In genomic region chr5:98194959-98195358, GRCm38 (mm10) we compare ENCODE assay signal across 32 mouse cellular contexts. TPM values are rescaled to one million over a fixed set of nuclear protein-coding genes. Genes with fewer than 3 reads are reported as not detected.
DNase-seq lines count a peak whose midpoint lies in the region; ATAC-seq and TF ChIP-seq lines count a peak whose summit lies in the region.
"Had no signal": no experiment of that assay in that cellular context is flagged by ENCODE, and none has a peak within 500 bp of the region (broad histone marks: within the 10 kb centered on the region; RNA-seq: fewer than 3 reads in every experiment).

No protein-coding gene starts in this region.

- no peak for ATAC-seq in midbrain, postnatal 0 days (ENCODE audit: low FRiP score)
- ATAC-seq in midbrain, embryonic 16.5 days: no peak
- ATAC-seq in stomach, postnatal 0 days (ENCODE audit: low FRiP score, low TSS enrichment): no peak
- ATAC-seq: CD4-positive, CD25-positive, alpha-beta regulatory T cell, adult 4 months; forebrain, embryonic 15.5 days; intestine, embryonic 15.5 days; midbrain, embryonic 13.5 days had no signal

- TF ChIP-seq EP300 in heart, adult 2 months (IDR thresholded peaks at IDR 0.05; ENCODE audit: insufficient read depth, low read depth, low read length): no peak
- no peak for TF ChIP-seq EP300 in stomach, postnatal 0 days (optimal IDR thresholded peaks at IDR 0.05)

- DNase-seq in heart, adult 2 months: no peak
- DNase-seq in heart, postnatal 10 days: no peak
- DNase-seq in layer of hippocampus, adult 2 months (ENCODE audit: low spot score in 2 of 2): no peak
- no peak for DNase-seq in layer of hippocampus, postnatal 25 days (ENCODE audit: extremely low spot score in 1 of 2, low spot score in 1 of 2)
- no peak for DNase-seq in midbrain, postnatal 0 days (ENCODE audit: low spot score)
- DNase-seq in stomach, postnatal 0 days (ENCODE audit: low spot score): no peak
- no peak for DNase-seq in urinary bladder, postnatal 4 days (ENCODE audit: low spot score in 2 of 2)
- DNase-seq: adrenal gland, postnatal 10 days; cerebellum, adult 11 months; cerebellum, adult 9-11 months; embryo, embryonic 11 days; kidney, adult 9 months; kidney, postnatal 25 days; thymus, adult 2 months; thymus, postnatal 36 days had no signal

- H3K36me3 ChIP-seq in heart, adult 2 months (ENCODE audit: control insufficient read depth, insufficient read depth, low read length): no peaks in the 10 kb centered on the region
- H3K36me3 ChIP-seq in midbrain, postnatal 0 days (ENCODE audit: insufficient read depth, low read length): no peaks in the 10 kb centered on the region
- no peaks in the 10 kb centered on the region for H3K36me3 ChIP-seq in midbrain, embryonic 16.5 days (ENCODE audit: control insufficient read depth, insufficient read depth, low read length)
- H3K36me3 ChIP-seq in stomach, postnatal 0 days (ENCODE audit: control insufficient read depth, insufficient read depth, low read length): no peaks in the 10 kb centered on the region
- H3K36me3 ChIP-seq: embryonic facial prominence, embryonic 12.5 days; forebrain, embryonic 15.5 days; hindbrain, embryonic 15.5 days; intestine, embryonic 15.5 days; limb, embryonic 10.5 days; limb, embryonic 15.5 days; midbrain, embryonic 13.5 days; neural tube, embryonic 15.5 days had no signal

- H3K27ac ChIP-seq in heart, adult 2 months: no peak overlapping the region
- no peak overlapping the region for H3K27ac ChIP-seq in layer of hippocampus, adult 2 months
- no peak overlapping the region for H3K27ac ChIP-seq in midbrain, postnatal 0 days (ENCODE audit: low read depth, low read length)
- H3K27ac ChIP-seq in midbrain, embryonic 16.5 days (ENCODE audit: low read length): no peak overlapping the region
- H3K27ac ChIP-seq in stomach, postnatal 0 days (replicated peaks): no peak overlapping the region
- H3K27ac ChIP-seq: embryonic facial prominence, embryonic 12.5 days; forebrain, embryonic 15.5 days; hindbrain, embryonic 15.5 days; intestine, embryonic 15.5 days; limb, embryonic 10.5 days; limb, embryonic 15.5 days; liver, embryonic 14.5 days; macrophage; midbrain, embryonic 13.5 days; neural tube, embryonic 15.5 days had no signal

- peak; percentile 30 for TF ChIP-seq CTCF in heart, adult 2 months (IDR thresholded peaks at IDR 0.05)
- peak; percentile 52 for TF ChIP-seq CTCF in layer of hippocampus, adult 2 months (conservative IDR thresholded peaks at IDR 0.05)
- peak; percentile 41 for TF ChIP-seq CTCF in midbrain, postnatal 0 days (IDR thresholded peaks at IDR 0.05)
- TF ChIP-seq CTCF in stomach, postnatal 0 days (IDR thresholded peaks at IDR 0.05; ENCODE audit: low read depth): peak; percentile 43

- no peak overlapping the region for H3K9ac ChIP-seq in heart, adult 2 months (ENCODE audit: low read depth, low read length)
- H3K9ac ChIP-seq in midbrain, postnatal 0 days (replicated peaks; ENCODE audit: low read length, poor library complexity, severe bottlenecking): no peak overlapping the region
- H3K9ac ChIP-seq in midbrain, embryonic 16.5 days (ENCODE audit: low read depth, low read length): no peak overlapping the region
- H3K9ac ChIP-seq in stomach, postnatal 0 days (ENCODE audit: low read length): no peak overlapping the region
- H3K9ac ChIP-seq: embryonic facial prominence, embryonic 12.5 days; forebrain, embryonic 15.5 days; hindbrain, embryonic 15.5 days; intestine, embryonic 15.5 days; limb, embryonic 15.5 days; liver, embryonic 14.5 days; midbrain, embryonic 13.5 days; neural tube, embryonic 15.5 days had no signal

- H3K4me3 ChIP-seq in heart, adult 2 months: no peak overlapping the region
- no peak overlapping the region for H3K4me3 ChIP-seq in layer of hippocampus, adult 2 months
- no peak overlapping the region for H3K4me3 ChIP-seq in midbrain, postnatal 0 days (ENCODE audit: low read depth, low read length)
- no peak overlapping the region for H3K4me3 ChIP-seq in midbrain, embryonic 16.5 days (ENCODE audit: low read depth, low read length)
- H3K4me3 ChIP-seq in stomach, postnatal 0 days (ENCODE audit: low read depth, low read length): no peak overlapping the region
- H3K4me3 ChIP-seq: embryonic facial prominence, embryonic 12.5 days; forebrain, embryonic 15.5 days; hindbrain, embryonic 15.5 days; intestine, embryonic 15.5 days; limb, embryonic 10.5 days; limb, embryonic 15.5 days; midbrain, embryonic 13.5 days; neural tube, embryonic 15.5 days had no signal

- no peak overlapping the region for H3K4me2 ChIP-seq in midbrain, postnatal 0 days (ENCODE audit: low read depth, low read length, poor library complexity, severe bottlenecking)
- no peak overlapping the region for H3K4me2 ChIP-seq in midbrain, embryonic 16.5 days (ENCODE audit: low read length)
- no peak overlapping the region for H3K4me2 ChIP-seq in stomach, postnatal 0 days (replicated peaks; ENCODE audit: low read depth)
- H3K4me2 ChIP-seq: embryonic facial prominence, embryonic 12.5 days; forebrain, embryonic 15.5 days; heart, embryonic 11.5 days; hindbrain, embryonic 15.5 days; intestine, embryonic 15.5 days; limb, embryonic 15.5 days; midbrain, embryonic 13.5 days; neural tube, embryonic 15.5 days had no signal

- no peaks in the 10 kb centered on the region for H3K79me2 ChIP-seq in heart, adult 2 months (replicated peaks; ENCODE audit: control insufficient read depth, insufficient read depth, low read length)

- H3K27me3 ChIP-seq in heart, adult 2 months (ENCODE audit: control insufficient read depth, insufficient read depth, low read length): no peaks in the 10 kb centered on the region; the same call in 1 of the 2 replicates
- H3K27me3 ChIP-seq in midbrain, postnatal 0 days (ENCODE audit: insufficient read depth, low read length): peaks cover 16% of the 10 kb centered on the region
- peaks cover 14% of the 10 kb centered on the region for H3K27me3 ChIP-seq in midbrain, embryonic 16.5 days (ENCODE audit: control insufficient read depth, insufficient read depth, low read depth, low read length)
- 0 out of 2 replicates have a peak, but pooled peaks cover 2% of the 10 kb centered on the region for H3K27me3 ChIP-seq in stomach, postnatal 0 days (ENCODE audit: control insufficient read depth, insufficient read depth, low read length)

- no peaks in the 10 kb centered on the region; the same call in 1 of the 2 replicates for H3K4me1 ChIP-seq in heart, adult 2 months (ENCODE audit: control insufficient read depth, insufficient read depth, low read length)
- H3K4me1 ChIP-seq in midbrain, postnatal 0 days (ENCODE audit: insufficient read depth, low read length): no peaks in the 10 kb centered on the region
- no peaks in the 10 kb centered on the region; the same call in 1 of the 2 replicates for H3K4me1 ChIP-seq in midbrain, embryonic 16.5 days (ENCODE audit: control insufficient read depth, insufficient read depth, low read length)
- no peaks in the 10 kb centered on the region for H3K4me1 ChIP-seq in stomach, postnatal 0 days (replicated peaks; ENCODE audit: control insufficient read depth, insufficient read depth)
- H3K4me1 ChIP-seq: embryonic facial prominence, embryonic 12.5 days; neural tube, embryonic 15.5 days had no signal

- intact Hi-C loops in heart, adult 2 months (cut with DNase I): loop anchor here (5.0 kb wide), 1 partner anchor 1068 kb away; no protein-coding TSS in a partner anchor
- intact Hi-C loops in heart, postnatal 10 days (cut with DNase I): loop anchor here (10.0 kb wide), 1 partner anchor 1070 kb away; no protein-coding TSS in a partner anchor

- no peaks in the 10 kb centered on the region for H3K9me3 ChIP-seq in midbrain, postnatal 0 days (ENCODE audit: low read length)
- H3K9me3 ChIP-seq in midbrain, embryonic 16.5 days (replicated peaks; ENCODE audit: control insufficient read depth, low read length, poor library complexity, severe bottlenecking): no peaks in the 10 kb centered on the region
- H3K9me3 ChIP-seq in stomach, postnatal 0 days (ENCODE audit: control insufficient read depth, low read length): no peaks in the 10 kb centered on the region
- H3K9me3 ChIP-seq: embryonic facial prominence, embryonic 12.5 days; forebrain, embryonic 15.5 days; hindbrain, embryonic 15.5 days; intestine, embryonic 15.5 days; limb, embryonic 10.5 days; limb, embryonic 15.5 days; midbrain, embryonic 13.5 days; neural tube, embryonic 15.5 days had no signal

- 91% methylated on average over 1 of the region's 1 CpGs for WGBS in heart, adult 2 months
- 96% methylated on average over 1 of the region's 1 CpGs for WGBS in midbrain, postnatal 0 days
- 100% methylated on average over 1 of the region's 1 CpGs for WGBS in midbrain, embryonic 16.5 days
- 52% methylated on average over 1 of the region's 1 CpGs for WGBS in stomach, postnatal 0 days

- no peak for TF ChIP-seq POLR2A in heart, adult 2 months (IDR thresholded peaks at IDR 0.05; ENCODE audit: insufficient read depth, low read depth, low read length)

RNA-seq across cellular contexts. Expression of gene Prdm8, which starts 28.0 kb away (rescaled TPM):
- under 1 TPM; 0.18 to 0.29 TPM for total RNA-seq in heart, adult 2 months (2021)
- 0.09 and 0.10 TPM in 2 replicates for polyA plus RNA-seq in heart, adult 2 months (2012; rRNA removed)
- under 1 TPM; 0.29 to 0.45 TPM for total RNA-seq in heart, postnatal 10 days (2021)
- 10 to 100 TPM; 97.2 to 98.1 TPM for total RNA-seq in layer of hippocampus, adult 2 months (2021)
- 10 to 100 TPM; 79.4 to 82.4 TPM for total RNA-seq in layer of hippocampus, postnatal 25 days (2021)
- total RNA-seq in midbrain, postnatal 0 days (2014; rRNA removed): 8.5 and 12.8 TPM in 2 replicates
- 0.56 and 0.62 TPM in 2 replicates for polyA plus RNA-seq in midbrain, postnatal 0 days (2015; fragmentation: Nextera tagmentation; extraction: Ambion mirVana)
- 1.5 and 1.7 TPM in 2 replicates for polyA plus RNA-seq in midbrain, embryonic 16.5 days (2015; fragmentation: Nextera tagmentation; extraction: Ambion mirVana)
- polyA plus RNA-seq in stomach, postnatal 0 days (2015; fragmentation: Nextera tagmentation; extraction: Ambion mirVana): 0.06 and 0.07 TPM in 2 replicates
- total RNA-seq: megakaryocyte-erythroid progenitor cell, adult 5-6 weeks had no signal
- polyA plus RNA-seq: CD4-positive, CD25-positive, alpha-beta regulatory T cell, adult 4 months; heart, embryonic 11.5 days; heart, embryonic 16.5 days; intestine, embryonic 15.5 days; liver, embryonic 14.5 days; macrophage had no signal

RNA-seq across cellular contexts. Expression of gene Fgf5, which starts 59.0 kb away (rescaled TPM):
- not detected for total RNA-seq in heart, adult 2 months (2021)
- not detected in 2 replicates for polyA plus RNA-seq in heart, adult 2 months (2012; rRNA removed)
- total RNA-seq in heart, postnatal 10 days (2021): not detected
- 1 to 10 TPM; 4.3 to 5.1 TPM for total RNA-seq in layer of hippocampus, adult 2 months (2021)
- total RNA-seq in layer of hippocampus, postnatal 25 days (2021): 1 to 10 TPM; 3.7 to 4.7 TPM
- 1.1 TPM in 2 replicates for total RNA-seq in midbrain, postnatal 0 days (2014; rRNA removed)
- polyA plus RNA-seq in midbrain, postnatal 0 days (2015; fragmentation: Nextera tagmentation; extraction: Ambion mirVana): 0.32 and 0.88 TPM in 2 replicates
- polyA plus RNA-seq in midbrain, embryonic 16.5 days (2015; fragmentation: Nextera tagmentation; extraction: Ambion mirVana): 0.85 and 1.4 TPM in 2 replicates
- polyA plus RNA-seq in stomach, postnatal 0 days (2015; fragmentation: Nextera tagmentation; extraction: Ambion mirVana): 0.39 and 0.55 TPM in 2 replicates
- total RNA-seq: adrenal gland, postnatal 10 days; hematopoietic stem cell, adult 5-6 weeks; megakaryocyte-erythroid progenitor cell, adult 5-6 weeks had no signal
- polyA plus RNA-seq: CD4-positive, CD25-positive, alpha-beta regulatory T cell, adult 4 months; macrophage; spleen, adult 2 months; thymus, adult 2 months had no signal
